Mouse (Mus musculus) macrophage (primary cell): Measurements from ENCODE around the gene Psme1. TPM values are rescaled to one million over a fixed set of nuclear protein-coding genes. Genes with fewer than 3 reads are reported as not detected.

Experiments used
- H3K27ac ChIP-seq: fragments of 350-480 bp; formaldehyde crosslinking; 2 replicates; pipeline ENCODE4 v1.9.0; 2021
- H3K36me3 ChIP-seq: fragments of 350-480 bp; formaldehyde crosslinking; 2 replicates; pipeline ENCODE4 v1.9.0; 2021; ENCODE audit errors: inconsistent target
- H3K4me3 ChIP-seq: fragments of 350-480 bp; formaldehyde crosslinking; 2 replicates; pipeline ENCODE4 v1.9.0; 2021; ENCODE audit errors: inconsistent target
- H3K79me2 ChIP-seq: fragments of 350-480 bp; formaldehyde crosslinking; 2 replicates; pipeline ENCODE4 v1.9.0; 2021; ENCODE audit errors: inconsistent target
- WGBS: methylation state at CpG from one replicate; pipeline ENCODE4 v1.1.7; 2026; ENCODE audit warnings: inconsistent platforms; ENCODE audit not compliant: missing documents; 5-methylcytosine and 5-hydroxymethylcytosine counted together
- polyA plus RNA-seq: library from polyadenylated mRNA; stranded (reverse); fragments of 250-400 nt; gene quantifications from 3 replicates; pipeline ENCODE4 v1.2.4, GENCODE M21; 2018; ENCODE audit warnings: inconsistent platforms

Psme1 gene
- polyA plus RNA-seq, 1 experiment from 2014 or later, result 292 TPM

GRCm38 (mm10) chr14:55558740-55559448, 19.0 kb upstream of the Psme1 start:
- Histone ChIP-seq H3K79me2 (peaks cover 29% of the 10 kb centered on the region; the same call in 1 of the 2 replicates), H3K27ac (peak overlapping the region; percentile 96), H3K36me3 (peaks cover 8% of the 10 kb centered on the region), H3K4me3 (peak overlapping the region; percentile 89)
- WGBS, result 45% methylated on average over 6 of the region's 6 CpGs

- peak within 1 kb of the TSS; percentile 89 for H3K4me3 ChIP-seq
- peaks cover 29% of the 10 kb centered on the region; the same call in 1 of the 2 replicates for H3K79me2 ChIP-seq
- peak within 1 kb of the TSS; percentile 96 for H3K27ac ChIP-seq
- WGBS, result under 1% methylated on average over 26 of the region's 27 CpGs
- H3K36me3 ChIP-seq, result peaks cover 17% of the 10 kb centered on the region
These were observed 18.1 kb upstream of the Psme1 start, which contains the start of gene Dcaf11 for GRCm38 (mm10) chr14:55559799-55560201. Gene Dcaf11, plus strand, starts transcription at chr14:55560006.

DNA sequence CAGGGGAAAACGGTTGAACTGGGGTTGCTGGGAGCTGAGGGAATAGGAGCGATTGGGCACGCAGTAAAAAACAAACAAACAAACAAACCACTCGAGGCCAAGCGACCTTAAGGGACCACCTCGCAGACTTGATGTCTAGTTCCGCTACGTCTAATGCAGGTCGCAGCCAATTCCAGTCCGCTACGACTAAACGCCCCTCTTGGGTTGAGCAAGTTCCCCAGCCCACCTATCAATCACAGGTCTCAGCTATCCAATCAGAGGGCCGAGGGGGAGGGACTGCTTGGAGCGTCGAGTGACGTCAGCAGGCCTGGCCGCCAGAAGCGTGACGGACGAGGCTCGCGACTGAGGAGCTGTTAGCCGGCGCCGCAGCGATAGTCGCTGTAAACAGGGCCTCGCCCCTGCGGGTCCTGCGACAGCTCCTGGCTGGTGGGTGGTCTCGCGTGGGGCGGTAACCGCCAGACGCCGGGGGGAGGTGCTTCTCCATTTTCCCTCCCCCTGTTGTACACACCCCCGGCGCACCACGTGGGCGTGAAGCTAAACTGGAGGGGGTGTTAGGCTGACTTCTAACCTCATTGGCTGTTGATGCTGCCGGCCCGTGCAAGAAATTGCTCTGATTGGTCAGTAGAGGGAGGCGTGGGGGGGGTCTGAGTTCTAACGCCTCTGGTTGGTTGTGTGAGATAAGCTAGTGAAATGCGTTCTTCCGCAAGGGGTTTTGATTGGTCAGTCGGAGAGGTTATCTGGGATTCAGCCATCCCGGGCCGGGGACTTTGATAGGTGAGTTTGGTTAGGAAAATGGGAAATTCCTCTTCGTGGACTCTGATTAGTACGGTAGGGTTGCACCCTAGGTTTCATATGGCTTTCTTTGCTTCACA, 17.5 kb upstream of the Psme1 start, which contains the start of gene A730061H03Rik:
Gene A730061H03Rik, minus strand, starts transcription at position 205 of the 872 bp plus-strand sequence.
- WGBS, result 2% methylated on average over 51 of the region's 51 CpGs
- H3K4me3 ChIP-seq, result peak within 1 kb of the TSS; percentile 89
- H3K79me2 ChIP-seq, result peaks cover 29% of the 10 kb centered on the region; the same call in 1 of the 2 replicates
- peak within 1 kb of the TSS; percentile 96 for H3K27ac ChIP-seq
- H3K36me3 ChIP-seq, result peaks cover 23% of the 10 kb centered on the region

DNA sequence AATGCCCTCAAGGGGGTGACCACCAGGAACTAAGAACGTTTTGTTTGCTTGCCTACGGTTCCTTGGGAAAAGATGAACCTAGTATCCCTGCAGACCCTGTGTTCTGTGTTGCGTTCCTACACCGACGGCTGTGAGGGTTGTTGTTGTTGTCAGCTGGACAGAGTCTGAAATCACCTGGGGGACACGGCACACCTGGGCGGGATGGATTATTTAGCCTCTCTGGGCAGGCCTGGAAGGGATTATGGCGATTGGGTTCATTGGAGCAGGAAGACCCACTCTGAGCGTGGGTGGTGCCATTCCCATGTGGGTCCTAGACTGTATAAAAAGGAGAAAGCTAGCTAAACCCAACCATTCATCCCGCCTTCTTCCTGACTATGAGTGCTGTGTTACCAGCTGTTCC, 16.1 kb upstream of the Psme1 start:
- Histone ChIP-seq H3K79me2 (peaks cover 29% of the 10 kb centered on the region; the same call in 1 of the 2 replicates), H3K36me3 (peaks cover 37% of the 10 kb centered on the region), H3K27ac (no peak overlapping the region), H3K4me3 (no peak overlapping the region)
- WGBS, result 98% methylated on average over 10 of the region's 10 CpGs

DNA sequence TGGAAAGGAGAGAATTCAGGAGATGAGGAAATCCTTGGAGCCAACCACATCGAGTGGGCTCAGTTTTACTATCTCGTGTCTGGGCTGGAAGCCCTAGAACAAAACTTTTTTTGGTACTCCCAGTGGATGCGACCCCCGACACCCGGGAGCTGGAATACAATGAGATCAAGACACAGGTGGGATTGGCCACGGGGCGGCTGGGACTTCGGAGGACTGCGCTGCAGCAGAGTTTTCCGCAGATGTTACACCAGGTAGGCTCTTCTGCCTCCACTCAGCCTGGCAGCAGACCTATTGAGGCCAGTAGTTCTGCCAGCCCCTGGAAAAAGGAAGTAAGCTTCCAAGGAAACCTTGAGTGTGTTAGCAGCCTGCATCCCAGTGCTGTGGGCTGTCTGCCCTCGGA, 14.7 kb upstream of the Psme1 start:
- 93% methylated on average over 11 of the region's 11 CpGs for WGBS
- Histone ChIP-seq H3K4me3 (no peak overlapping the region), H3K27ac (no peak overlapping the region), H3K36me3 (peaks cover 51% of the 10 kb centered on the region), H3K79me2 (peaks cover 26% of the 10 kb centered on the region; the same call in 1 of the 2 replicates)

DNA sequence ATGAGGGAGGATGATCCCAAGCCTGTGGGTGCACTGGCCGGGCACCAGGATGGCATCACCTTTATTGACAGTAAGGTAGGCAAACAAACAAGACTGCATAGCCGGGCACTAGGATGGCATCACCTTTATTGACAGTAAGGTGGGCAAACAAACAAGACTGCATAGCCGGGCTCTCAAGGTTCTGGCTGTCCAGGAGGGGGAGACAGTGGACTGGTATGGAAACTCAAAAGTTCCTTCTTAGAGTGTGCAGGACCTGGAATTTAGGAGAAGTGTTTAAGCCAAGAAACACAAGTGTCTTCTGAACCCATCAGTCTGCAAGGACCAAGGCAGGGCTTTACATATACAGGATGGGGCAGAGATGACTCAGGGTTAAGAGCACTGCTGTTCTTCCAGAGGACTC, 12.2 kb upstream of the Psme1 start:
- WGBS, result 96% methylated on average over 3 of the region's 3 CpGs
- no peak overlapping the region for H3K4me3 ChIP-seq
- peaks cover 68% of the 10 kb centered on the region for H3K36me3 ChIP-seq
- H3K79me2 ChIP-seq, result peaks cover 14% of the 10 kb centered on the region; the same call in 1 of the 2 replicates
- H3K27ac ChIP-seq, result no peak overlapping the region

- no peak overlapping the region for H3K4me3 ChIP-seq
- no peak overlapping the region for H3K27ac ChIP-seq
- H3K79me2 ChIP-seq, result no peaks in the 10 kb centered on the region
- peaks cover 68% of the 10 kb centered on the region for H3K36me3 ChIP-seq
- WGBS, result 93% methylated on average over 3 of the region's 3 CpGs
These were observed 10.4 kb upstream of the Psme1 start for GRCm38 (mm10) chr14:55567496-55567895.

- H3K36me3 ChIP-seq, result peaks cover 44% of the 10 kb centered on the region
- WGBS, result 96% methylated on average over 2 of the region's 2 CpGs
- H3K27ac ChIP-seq, result no peak overlapping the region
- no peak overlapping the region for H3K4me3 ChIP-seq
- H3K79me2 ChIP-seq, result no peaks in the 10 kb centered on the region
These were observed 7.3 kb upstream of the Psme1 start for GRCm38 (mm10) chr14:55570588-55570987.

- Histone ChIP-seq H3K4me3 (no peak overlapping the region), H3K27ac (no peak overlapping the region), H3K36me3 (peaks cover 32% of the 10 kb centered on the region), H3K79me2 (no peaks in the 10 kb centered on the region)
These were observed 6.2 kb upstream of the Psme1 start for GRCm38 (mm10) chr14:55571760-55572159.

DNA sequence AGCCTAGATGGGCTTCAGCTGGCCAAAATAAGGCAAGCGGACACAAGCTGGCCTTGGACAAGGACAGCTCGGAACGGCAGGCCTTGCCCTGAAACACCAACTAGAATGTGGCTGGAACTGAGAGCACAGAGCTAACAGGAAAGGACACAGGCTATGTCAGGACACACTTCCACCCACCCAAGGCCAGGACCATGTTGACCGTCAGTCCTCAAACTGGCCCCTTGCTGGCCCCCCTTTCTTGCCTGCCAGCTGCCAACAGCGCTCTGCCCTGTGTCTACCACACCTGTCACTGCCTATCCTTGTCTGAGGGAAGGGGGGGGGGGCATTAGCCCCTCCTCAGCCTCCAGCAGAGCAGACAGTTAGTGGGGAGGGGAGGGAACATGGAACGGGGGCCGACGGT, 2.6 kb upstream of the Psme1 start, which contains the start of gene Fitm1:
Gene Fitm1, plus strand, starts transcription at position 316 of the 400 bp plus-strand sequence.
- Histone ChIP-seq H3K36me3 (peaks cover 9% of the 10 kb centered on the region), H3K27ac (no peak within 1 kb of the TSS), H3K4me3 (no peak within 1 kb of the TSS), H3K79me2 (peaks cover 20% of the 10 kb centered on the region)
- 77% methylated on average over 8 of the region's 8 CpGs for WGBS

DNA sequence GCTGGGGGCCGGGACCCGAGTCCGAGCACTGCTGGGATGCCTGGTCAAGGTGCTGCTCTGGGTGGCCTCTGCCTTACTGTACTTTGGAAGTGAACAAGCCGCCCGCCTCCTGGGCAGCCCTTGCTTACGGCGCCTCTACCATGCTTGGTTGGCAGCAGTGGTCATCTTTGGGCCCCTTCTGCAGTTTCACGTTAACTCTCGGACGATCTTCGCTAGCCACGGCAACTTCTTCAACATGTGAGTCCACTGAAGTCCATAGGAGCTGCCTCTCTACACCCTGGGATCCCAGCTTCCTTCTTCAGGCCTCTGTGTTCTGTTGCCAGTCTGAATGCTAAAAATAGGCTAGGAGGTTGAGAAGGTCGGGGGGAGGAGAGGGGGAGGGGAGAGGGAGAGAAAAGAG, 2.2 kb upstream of the Psme1 start:
- Histone ChIP-seq H3K79me2 (peaks cover 22% of the 10 kb centered on the region), H3K27ac (no peak overlapping the region), H3K4me3 (no peak overlapping the region), H3K36me3 (peaks cover 13% of the 10 kb centered on the region)
- WGBS, result 65% methylated on average over 13 of the region's 13 CpGs

- peaks cover 22% of the 10 kb centered on the region for H3K79me2 ChIP-seq
- H3K4me3 ChIP-seq, result no peak overlapping the region
- WGBS, result 64% methylated on average over 6 of the region's 16 CpGs
- H3K27ac ChIP-seq, result no peak overlapping the region
- peaks cover 19% of the 10 kb centered on the region for H3K36me3 ChIP-seq
These were observed 1.5 kb upstream of the Psme1 start for GRCm38 (mm10) chr14:55576376-55576775.

DNA sequence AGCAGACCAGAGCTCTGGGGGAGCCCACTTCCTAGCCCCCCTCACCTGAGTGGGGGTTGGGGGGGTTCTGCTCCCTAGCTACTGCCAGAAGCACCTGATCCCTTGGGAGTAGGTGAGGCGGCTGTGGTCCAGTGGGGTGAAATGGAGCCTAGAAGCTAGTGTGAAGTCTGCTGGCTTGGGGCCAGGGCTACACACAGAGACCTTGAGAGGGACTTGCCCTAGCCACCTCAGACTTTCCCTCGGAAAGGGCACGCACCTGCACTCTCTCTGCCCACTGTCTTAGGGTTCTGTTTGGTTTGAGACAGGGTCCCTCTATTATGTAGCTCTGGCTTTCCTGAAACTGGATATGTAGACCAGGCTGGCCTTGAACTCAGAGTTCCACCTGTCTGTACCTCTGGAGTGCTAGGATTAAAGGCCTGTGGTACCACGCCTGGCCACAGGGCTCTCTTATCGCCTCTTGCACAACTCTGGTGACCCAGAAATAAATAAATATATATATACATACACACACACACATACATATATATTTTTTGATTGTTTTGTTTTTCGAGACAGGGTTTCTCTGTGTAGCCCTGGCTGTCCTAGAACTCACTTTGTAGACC, 846 bp downstream of the Psme1 start:
- H3K4me3 ChIP-seq, result peak overlapping the region; percentile 95
- H3K79me2 ChIP-seq, result peaks cover 22% of the 10 kb centered on the region
- WGBS, result 0% methylated on average over 5 of the region's 6 CpGs
- peak overlapping the region; percentile 85 for H3K27ac ChIP-seq
- H3K36me3 ChIP-seq, result peaks cover 25% of the 10 kb centered on the region
